Mouse (Mus musculus): ENCODE measurements at regions not wholly inside any gene's neighbourhood (a gene's known extent, or its start where the extent isn't known, plus 50 kb on each side); places are given as distances from the start of the nearest gene placed in this dataset.

- Histone ChIP-seq H3K36me3 (ENCODE audit: control insufficient read depth in 1 of 2, insufficient read depth in 2 of 2, low read length in 2 of 2) (no peaks in the 10 kb centered on the region), H3K4me3 (ENCODE audit: control insufficient read depth in 1 of 2, insufficient read depth in 1 of 2, low read depth in 2 of 2, low read length in 2 of 2) (no peak overlapping the region), H3K9ac (ENCODE audit: control insufficient read depth, low read depth, low read length, poor library complexity, severe bottlenecking) (no peak overlapping the region), H3K4me1 (ENCODE audit: control insufficient read depth in 1 of 2, insufficient read depth in 2 of 2, low read length in 2 of 2) (no peaks in the 10 kb centered on the region), H3K79me2 (ENCODE audit: control insufficient read depth, insufficient read depth, low read length, poor library complexity) (no peaks in the 10 kb centered on the region), H3K9me3 (replicated peaks; ENCODE audit: insufficient read depth, low read length) (no peaks in the 10 kb centered on the region), H3K27ac (ENCODE audit: control insufficient read depth, low read depth, low read length) (no peak overlapping the region), H3K27me3 (ENCODE audit: control insufficient read depth in 1 of 2, insufficient read depth in 2 of 2, low read length in 2 of 2) (no peaks in the 10 kb centered on the region)
- TF ChIP-seq ZKSCAN1 (IDR thresholded peaks at IDR 0.05; ENCODE audit: low read depth, low read length) (no peak), MXI1 (IDR thresholded peaks at IDR 0.05; ENCODE audit: low read depth, low read length) (no peak), SIN3A (IDR thresholded peaks at IDR 0.05; ENCODE audit: low read length) (no peak), EP300 (IDR thresholded peaks at IDR 0.05; ENCODE audit: low read depth in 1 of 2, low read length in 2 of 2) (no peak), E2F4 (IDR thresholded peaks at IDR 0.05; ENCODE audit: borderline replicate concordance, low read depth, low read length) (no peak), USF2 (IDR thresholded peaks at IDR 0.05; ENCODE audit: borderline replicate concordance in 1 of 2, insufficient read depth in 1 of 2, low read depth in 1 of 2, low read length in 2 of 2) (no peak), MYC (IDR thresholded peaks at IDR 0.05; ENCODE audit: low read depth, low read length) (no peak), GATA1 (IDR thresholded peaks at IDR 0.05; ENCODE audit: low read depth, low read length) (no peak), MAX (IDR thresholded peaks at IDR 0.05; ENCODE audit: low read length) (no peak), BHLHE40 (IDR thresholded peaks at IDR 0.05; ENCODE audit: borderline replicate concordance, low read depth, low read length) (no peak), SMC3 (IDR thresholded peaks at IDR 0.05; ENCODE audit: low read depth, low read length) (no peak), POLR2AphosphoS2 (IDR thresholded peaks at IDR 0.05; ENCODE audit: low read length) (no peak), KAT2A (conservative IDR thresholded peaks at IDR 0.05; ENCODE audit: low read depth, low read length) (no peak), GABPA (IDR thresholded peaks at IDR 0.05; ENCODE audit: low read depth, low read length) (no peak), UBTF (IDR thresholded peaks at IDR 0.05; ENCODE audit: borderline replicate concordance, insufficient read depth, low read depth, low read length) (no peak), TCF12 (IDR thresholded peaks at IDR 0.05; ENCODE audit: low read depth, low read length) (no peak), CTCF (IDR thresholded peaks at IDR 0.05 in 2 of 3, conservative IDR thresholded peaks at IDR 0.05 in 1 of 3; ENCODE audit: control insufficient read depth in 1 of 3, insufficient read depth in 1 of 3, low read depth in 2 of 3, low read length in 3 of 3, poor library complexity in 1 of 3, severe bottlenecking in 1 of 3) (no peak), MAZ (IDR thresholded peaks at IDR 0.05; ENCODE audit: low read depth, low read length) (no peak), USF1 (IDR thresholded peaks at IDR 0.05; ENCODE audit: low read depth, low read length) (no peak), MYB (IDR thresholded peaks at IDR 0.05; ENCODE audit: low read depth, low read length) (no peak)
- DNase-seq (ENCODE audit: low read depth, low spot score): no peak
These were observed 486.1 kb upstream of the Mpdz start for GRCm38 (mm10) chr4:81928581-81929244.

DNA sequence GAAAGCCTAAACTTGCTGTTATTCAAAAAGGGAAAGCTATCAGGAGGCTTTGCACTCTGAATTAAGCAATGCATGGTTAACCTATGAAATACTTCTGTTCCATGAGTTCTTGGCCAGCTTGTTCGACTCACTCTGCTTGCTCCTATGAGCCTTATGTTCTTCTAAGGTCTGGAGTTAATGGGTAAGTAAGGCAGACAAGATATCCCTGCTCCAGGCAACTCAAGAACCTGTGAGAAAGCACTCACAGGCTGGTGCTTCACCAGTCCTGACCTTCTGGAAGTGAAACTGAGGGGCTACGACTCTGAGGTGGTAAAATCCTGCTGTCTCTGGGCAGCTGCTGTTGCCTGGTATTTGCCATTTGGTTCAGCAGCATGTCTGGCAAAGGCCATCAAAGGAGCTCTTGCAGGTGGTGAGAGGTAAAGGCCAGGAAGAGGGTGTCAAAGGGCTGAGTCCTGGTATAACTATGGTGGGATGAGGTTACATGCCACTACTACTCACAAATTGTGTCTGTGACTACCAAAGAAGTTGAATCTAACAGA lies 484.6 kb upstream of the Mpdz start:
- no peak for TF ChIP-seq CHD2 (IDR thresholded peaks at IDR 0.05; ENCODE audit: low read length)
- no peak for TF ChIP-seq USF2 (IDR thresholded peaks at IDR 0.05; ENCODE audit: borderline replicate concordance in 1 of 2, insufficient read depth in 1 of 2, low read depth in 1 of 2, low read length in 2 of 2)
- TF ChIP-seq EP300 (IDR thresholded peaks at IDR 0.05; ENCODE audit: low read depth in 1 of 2, low read length in 2 of 2): no peak
- H3K9ac ChIP-seq (ENCODE audit: control insufficient read depth, low read depth, low read length, poor library complexity, severe bottlenecking): no peak overlapping the region
- no peak overlapping the region for H3K4me3 ChIP-seq (ENCODE audit: control insufficient read depth in 1 of 2, insufficient read depth in 1 of 2, low read depth in 2 of 2, low read length in 2 of 2)
- no peaks in the 10 kb centered on the region for H3K79me2 ChIP-seq (ENCODE audit: control insufficient read depth, insufficient read depth, low read length, poor library complexity)
- DNase-seq (ENCODE audit: low read depth, low spot score): no peak
- H3K27ac ChIP-seq (ENCODE audit: control insufficient read depth, low read depth, low read length): no peak overlapping the region
- no peaks in the 10 kb centered on the region for H3K9me3 ChIP-seq (replicated peaks; ENCODE audit: insufficient read depth, low read length)
- H3K4me1 ChIP-seq (ENCODE audit: control insufficient read depth in 1 of 2, insufficient read depth in 2 of 2, low read length in 2 of 2): no peaks in the 10 kb centered on the region
- no peaks in the 10 kb centered on the region for H3K27me3 ChIP-seq (ENCODE audit: control insufficient read depth in 1 of 2, insufficient read depth in 2 of 2, low read length in 2 of 2)
- no peaks in the 10 kb centered on the region for H3K36me3 ChIP-seq (ENCODE audit: control insufficient read depth in 1 of 2, insufficient read depth in 2 of 2, low read length in 2 of 2)

Measured in MEL (cell line).